Mouse (Mus musculus) heart, adult 2 months (tissue): ENCODE results near the gene Hsd3b6.

Source experiments
- CTCF ChIP-seq: fragments of 200-600 bp; IDR thresholded peaks from 2 replicates; pipeline ENCODE4 v1.8.1; 2022; ENCODE audit warnings: antibody characterized with exemption, mild to moderate bottlenecking, moderate library complexity
- EP300 ChIP-seq: fragments of 200-500 bp; IDR thresholded peaks from 2 replicates; pipeline ENCODE4 v1.6.1; 2011; ENCODE audit warnings: low read depth, low read length, control low read depth; ENCODE audit not compliant: insufficient read depth
- POLR2A ChIP-seq: fragments of 200-500 bp; IDR thresholded peaks from 2 replicates; pipeline ENCODE4 v1.6.1; 2011; ENCODE audit warnings: mild to moderate bottlenecking, low read depth, low read length, control low read depth; ENCODE audit not compliant: insufficient read depth

GRCm38 (mm10) chr3:98859576-98859975 is 45.3 kb upstream of the Hsd3b6 start, which contains the start of gene Hsd3b1:
- TF ChIP-seq CTCF: no peak
- TF ChIP-seq EP300: no peak
- TF ChIP-seq POLR2A: no peak
